Mouse (Mus musculus): ENCODE measurements around the gene Sys1.

GRCm38 (mm10) chr2:164437710-164438109, 19.1 kb upstream of the Sys1 start:
- TF ChIP-seq GATA1 (IDR thresholded peaks at IDR 0.05; ENCODE audit: borderline replicate concordance, low read length) (no peak), FLI1 (IDR thresholded peaks at IDR 0.05; ENCODE audit: low read length) (no peak)
